Mouse (Mus musculus): Measurements from ENCODE around the gene Ddr2. TPM values are rescaled to one million over a fixed set of nuclear protein-coding genes. Genes with fewer than 3 reads are reported as not detected.

Gene Ddr2
- total RNA-seq, 1 experiment = 6.8 TPM

- no peaks in the 10 kb centered on the region for H3K9me3 ChIP-seq (ENCODE audit: control insufficient read depth, insufficient read depth, low read depth, low read length)
- no peak overlapping the region for H3K27ac ChIP-seq (ENCODE audit: insufficient read depth, low read depth, low read length, poor library complexity, severe bottlenecking)
- TF ChIP-seq ZNF384 (IDR thresholded peaks at IDR 0.05; ENCODE audit: low read depth, low read length) (no peak), CHD2 (IDR thresholded peaks at IDR 0.05; ENCODE audit: low read depth, low read length) (no peak), MAFK (IDR thresholded peaks at IDR 0.05; ENCODE audit: insufficient read depth, low read depth, low read length) (no peak), ZC3H11A (IDR thresholded peaks at IDR 0.05; ENCODE audit: borderline replicate concordance, low read depth, low read length) (no peak), HCFC1 (IDR thresholded peaks at IDR 0.05; ENCODE audit: borderline replicate concordance, insufficient read depth, low read length) (no peak)
- H3K36me3 ChIP-seq (ENCODE audit: control insufficient read depth, insufficient read depth, low read length, poor library complexity, severe bottlenecking) = no peaks in the 10 kb centered on the region
- no peak overlapping the region for H3K4me3 ChIP-seq (ENCODE audit: insufficient read depth in 1 of 2, low read depth in 1 of 2, low read length in 2 of 2, poor library complexity in 1 of 2, severe bottlenecking in 1 of 2)
- no peak for DNase-seq (ENCODE audit: low read depth, low spot score)
- in situ Hi-C loops (cut with MboI; ENCODE audit: low sequenced_read_pairs in 2 of 2, unreplicated experiment in 2 of 2) = no loop called here
- H3K4me1 ChIP-seq (ENCODE audit: control insufficient read depth in 2 of 2, insufficient read depth in 2 of 2, low read length in 2 of 2, poor library complexity in 1 of 2) = no peaks in the 10 kb centered on the region
- H3K9ac ChIP-seq (ENCODE audit: insufficient read depth, low read depth, low read length, poor library complexity, severe bottlenecking) = no peak overlapping the region
These were observed 23.9 kb downstream of the Ddr2 start for GRCm38 (mm10) chr1:170086631-170087030.

- no peak for TF ChIP-seq MAFK (IDR thresholded peaks at IDR 0.05; ENCODE audit: insufficient read depth, low read depth, low read length)
- no peak for TF ChIP-seq HCFC1 (IDR thresholded peaks at IDR 0.05; ENCODE audit: borderline replicate concordance, insufficient read depth, low read length)
- TF ChIP-seq ZNF384 (IDR thresholded peaks at IDR 0.05; ENCODE audit: low read depth, low read length) = no peak
- no peak for TF ChIP-seq CHD2 (IDR thresholded peaks at IDR 0.05; ENCODE audit: low read depth, low read length)
- no peak for TF ChIP-seq ZC3H11A (IDR thresholded peaks at IDR 0.05; ENCODE audit: borderline replicate concordance, low read depth, low read length)
- in situ Hi-C loops (cut with MboI; ENCODE audit: low sequenced_read_pairs in 2 of 2, unreplicated experiment in 2 of 2) = no loop called here
- no peak overlapping the region for H3K27ac ChIP-seq (ENCODE audit: insufficient read depth, low read depth, low read length, poor library complexity, severe bottlenecking)
These were observed 26.3 kb downstream of the Ddr2 start for GRCm38 (mm10) chr1:170084151-170084796.

GRCm38 (mm10) chr1:170080907-170081306, 29.7 kb downstream of the Ddr2 start:
- DNase-seq (ENCODE audit: low read depth, low spot score) = no peak
- no peaks in the 10 kb centered on the region for H3K36me3 ChIP-seq (ENCODE audit: control insufficient read depth, insufficient read depth, low read length, poor library complexity, severe bottlenecking)
- no peak overlapping the region for H3K4me3 ChIP-seq (ENCODE audit: insufficient read depth in 1 of 2, low read depth in 1 of 2, low read length in 2 of 2, poor library complexity in 1 of 2, severe bottlenecking in 1 of 2)
- no peak overlapping the region for H3K9ac ChIP-seq (ENCODE audit: insufficient read depth, low read depth, low read length, poor library complexity, severe bottlenecking)
- no peak overlapping the region for H3K27ac ChIP-seq (ENCODE audit: insufficient read depth, low read depth, low read length, poor library complexity, severe bottlenecking)
- H3K4me1 ChIP-seq (ENCODE audit: control insufficient read depth in 2 of 2, insufficient read depth in 2 of 2, low read length in 2 of 2, poor library complexity in 1 of 2) = no peaks in the 10 kb centered on the region
- in situ Hi-C loops (cut with MboI; ENCODE audit: low sequenced_read_pairs in 2 of 2, unreplicated experiment in 2 of 2) = no loop called here
- H3K9me3 ChIP-seq (ENCODE audit: control insufficient read depth, insufficient read depth, low read depth, low read length) = no peaks in the 10 kb centered on the region
- TF ChIP-seq ZC3H11A (IDR thresholded peaks at IDR 0.05; ENCODE audit: borderline replicate concordance, low read depth, low read length) (no peak), MAFK (IDR thresholded peaks at IDR 0.05; ENCODE audit: insufficient read depth, low read depth, low read length) (no peak), ZNF384 (IDR thresholded peaks at IDR 0.05; ENCODE audit: low read depth, low read length) (no peak), HCFC1 (IDR thresholded peaks at IDR 0.05; ENCODE audit: borderline replicate concordance, insufficient read depth, low read length) (no peak), CHD2 (IDR thresholded peaks at IDR 0.05; ENCODE audit: low read depth, low read length) (no peak)

More at GRCm38 (mm10) chr1:170084151-170084796, 26.3 kb downstream of the Ddr2 start:
- no peaks in the 10 kb centered on the region for H3K36me3 ChIP-seq (ENCODE audit: control insufficient read depth, insufficient read depth, low read length, poor library complexity, severe bottlenecking)
- no peak overlapping the region for H3K4me3 ChIP-seq (ENCODE audit: insufficient read depth in 1 of 2, low read depth in 1 of 2, low read length in 2 of 2, poor library complexity in 1 of 2, severe bottlenecking in 1 of 2)
- no peaks in the 10 kb centered on the region for H3K4me1 ChIP-seq (ENCODE audit: control insufficient read depth in 2 of 2, insufficient read depth in 2 of 2, low read length in 2 of 2, poor library complexity in 1 of 2)
- no peaks in the 10 kb centered on the region for H3K9me3 ChIP-seq (ENCODE audit: control insufficient read depth, insufficient read depth, low read depth, low read length)
- H3K9ac ChIP-seq (ENCODE audit: insufficient read depth, low read depth, low read length, poor library complexity, severe bottlenecking) = no peak overlapping the region
- DNase-seq (ENCODE audit: low read depth, low spot score) = no peak

- no peak overlapping the region for H3K27ac ChIP-seq (ENCODE audit: insufficient read depth, low read depth, low read length, poor library complexity, severe bottlenecking)
- TF ChIP-seq ZNF384 (IDR thresholded peaks at IDR 0.05; ENCODE audit: low read depth, low read length) (no peak), ZC3H11A (IDR thresholded peaks at IDR 0.05; ENCODE audit: borderline replicate concordance, low read depth, low read length) (no peak), CHD2 (IDR thresholded peaks at IDR 0.05; ENCODE audit: low read depth, low read length) (no peak), HCFC1 (IDR thresholded peaks at IDR 0.05; ENCODE audit: borderline replicate concordance, insufficient read depth, low read length) (no peak), MAFK (IDR thresholded peaks at IDR 0.05; ENCODE audit: insufficient read depth, low read depth, low read length) (no peak)
- H3K4me1 ChIP-seq (ENCODE audit: control insufficient read depth in 2 of 2, insufficient read depth in 2 of 2, low read length in 2 of 2, poor library complexity in 1 of 2) = no peaks in the 10 kb centered on the region
- DNase-seq (ENCODE audit: low read depth, low spot score) = peak; percentile 11
- H3K36me3 ChIP-seq (ENCODE audit: control insufficient read depth, insufficient read depth, low read length, poor library complexity, severe bottlenecking) = no peaks in the 10 kb centered on the region
- H3K4me3 ChIP-seq (ENCODE audit: insufficient read depth in 1 of 2, low read depth in 1 of 2, low read length in 2 of 2, poor library complexity in 1 of 2, severe bottlenecking in 1 of 2) = no peak overlapping the region
- H3K9me3 ChIP-seq (ENCODE audit: control insufficient read depth, insufficient read depth, low read depth, low read length) = no peaks in the 10 kb centered on the region
- in situ Hi-C loops (cut with MboI; ENCODE audit: low sequenced_read_pairs in 2 of 2, unreplicated experiment in 2 of 2) = no loop called here
- H3K9ac ChIP-seq (ENCODE audit: insufficient read depth, low read depth, low read length, poor library complexity, severe bottlenecking) = no peak overlapping the region
These were observed 31.1 kb downstream of the Ddr2 start for GRCm38 (mm10) chr1:170079465-170079864.
